In genomic region chr12:101764870-101765269, GRCm38 (mm10) we compare ENCODE assay signal across 20 mouse cellular contexts. TPM values are rescaled to one million over a fixed set of nuclear protein-coding genes. Genes with fewer than 3 reads are reported as not detected.
DNase-seq lines count a peak whose midpoint lies in the region; ATAC-seq and TF ChIP-seq lines count a peak whose summit lies in the region.
"Had no signal": no experiment of that assay in that cellular context is flagged by ENCODE, and none has a peak within 500 bp of the region (broad histone marks: within the 10 kb centered on the region; RNA-seq: fewer than 3 reads in every experiment).

No protein-coding gene starts in this region.

- peak; percentile 33 for DNase-seq in 3T3-L1 (ENCODE audit: low read depth, low spot score)
- no peak for DNase-seq in stomach, postnatal 0 days (ENCODE audit: low spot score)
- no peak for DNase-seq in layer of hippocampus, postnatal 10 days (ENCODE audit: low spot score in 2 of 2)
- DNase-seq in T-cell, adult 2 months (ENCODE audit: low spot score) = no peak
- DNase-seq: adrenal gland, postnatal 10 days; adrenal gland, postnatal 36 days; cerebellum, adult 18-20 months; cerebellum, adult 9-10 months; cerebellum, postnatal 14 days; gastrocnemius, postnatal 14 days; heart, postnatal 14 days; heart, postnatal 4 days had no signal

- H3K9me3 ChIP-seq in intestine, embryonic 16.5 days (ENCODE audit: control insufficient read depth, low read length) = no peaks in the 10 kb centered on the region
- H3K9me3 ChIP-seq in intestine, embryonic 15.5 days = no peaks in the 10 kb centered on the region
- no peaks in the 10 kb centered on the region for H3K9me3 ChIP-seq in intestine, postnatal 0 days (ENCODE audit: control insufficient read depth)
- H3K9me3 ChIP-seq in stomach, postnatal 0 days (ENCODE audit: control insufficient read depth, low read length) = no peaks in the 10 kb centered on the region
- H3K9me3 ChIP-seq: forebrain, embryonic 10.5 days; forebrain, embryonic 13.5 days; heart, embryonic 13.5 days; hindbrain, embryonic 15.5 days had no signal

- H3K4me1 ChIP-seq in intestine, embryonic 16.5 days (ENCODE audit: control insufficient read depth, insufficient read depth, low read length) = peaks cover 16% of the 10 kb centered on the region
- H3K4me1 ChIP-seq in intestine, embryonic 15.5 days (replicated peaks) = 0 out of 2 replicates have a peak, but pooled peaks cover 11% of the 10 kb centered on the region
- H3K4me1 ChIP-seq in intestine, postnatal 0 days (replicated peaks; ENCODE audit: control insufficient read depth, insufficient read depth, low read length) = peaks cover 21% of the 10 kb centered on the region; the same call in 1 of the 2 replicates
- H3K4me1 ChIP-seq in stomach, postnatal 0 days (replicated peaks; ENCODE audit: control insufficient read depth, insufficient read depth) = no peaks in the 10 kb centered on the region
- H3K4me1 ChIP-seq: hindbrain, embryonic 15.5 days had no signal

- no peak overlapping the region for H3K27ac ChIP-seq in intestine, embryonic 16.5 days (ENCODE audit: low read length)
- no peak overlapping the region for H3K27ac ChIP-seq in intestine, embryonic 15.5 days
- H3K27ac ChIP-seq in intestine, postnatal 0 days (ENCODE audit: low read depth, low read length) = no peak overlapping the region
- H3K27ac ChIP-seq in stomach, postnatal 0 days (replicated peaks) = 0 out of 2 replicates have a peak overlapping the region, but pooled peaks have one; percentile 18
- H3K27ac ChIP-seq: forebrain, embryonic 10.5 days; forebrain, embryonic 13.5 days; heart, embryonic 13.5 days; hindbrain, embryonic 15.5 days had no signal

- TF ChIP-seq CTCF in intestine, postnatal 0 days (IDR thresholded peaks at IDR 0.05; ENCODE audit: low read depth) = no peak
- no peak for TF ChIP-seq CTCF in stomach, postnatal 0 days (IDR thresholded peaks at IDR 0.05; ENCODE audit: low read depth)

- no peak overlapping the region for H3K4me3 ChIP-seq in intestine, embryonic 16.5 days (ENCODE audit: low read length)
- no peak overlapping the region for H3K4me3 ChIP-seq in intestine, embryonic 15.5 days (replicated peaks)
- no peak overlapping the region for H3K4me3 ChIP-seq in intestine, postnatal 0 days (ENCODE audit: low read depth, low read length)
- no peak overlapping the region for H3K4me3 ChIP-seq in stomach, postnatal 0 days (ENCODE audit: low read depth, low read length)
- H3K4me3 ChIP-seq: forebrain, embryonic 10.5 days; forebrain, embryonic 13.5 days; heart, embryonic 13.5 days; hindbrain, embryonic 15.5 days had no signal

- WGBS in intestine, embryonic 16.5 days = 76% methylated on average over 5 of the region's 5 CpGs
- WGBS in intestine, embryonic 15.5 days = 73% methylated on average over 5 of the region's 5 CpGs
- whole genome bisulfite sequencing in intestine, postnatal 0 days = 63% methylated on average over 5 of the region's 5 CpGs
- WGBS in stomach, postnatal 0 days = 64% methylated on average over 5 of the region's 5 CpGs

- TF ChIP-seq EP300 in stomach, postnatal 0 days (optimal IDR thresholded peaks at IDR 0.05) = no peak

- no peaks in the 10 kb centered on the region for H3K27me3 ChIP-seq in intestine, embryonic 16.5 days (replicated peaks; ENCODE audit: control insufficient read depth, insufficient read depth, low read length)
- H3K27me3 ChIP-seq in intestine, embryonic 15.5 days (replicated peaks) = no peaks in the 10 kb centered on the region
- no peaks in the 10 kb centered on the region for H3K27me3 ChIP-seq in intestine, postnatal 0 days (replicated peaks; ENCODE audit: control insufficient read depth, insufficient read depth, low read length)
- no peaks in the 10 kb centered on the region for H3K27me3 ChIP-seq in stomach, postnatal 0 days (ENCODE audit: control insufficient read depth, insufficient read depth, low read length)
- H3K27me3 ChIP-seq: forebrain, embryonic 13.5 days; heart, embryonic 13.5 days; hindbrain, embryonic 15.5 days had no signal

- no peak overlapping the region for H3K4me2 ChIP-seq in intestine, embryonic 16.5 days (ENCODE audit: low read depth, low read length)
- no peak overlapping the region for H3K4me2 ChIP-seq in intestine, embryonic 15.5 days (replicated peaks)
- H3K4me2 ChIP-seq in intestine, postnatal 0 days (replicated peaks; ENCODE audit: low read depth) = no peak overlapping the region
- no peak overlapping the region for H3K4me2 ChIP-seq in stomach, postnatal 0 days (replicated peaks; ENCODE audit: low read depth)
- H3K4me2 ChIP-seq: forebrain, embryonic 13.5 days; heart, embryonic 13.5 days; hindbrain, embryonic 15.5 days had no signal

- no peaks in the 10 kb centered on the region for H3K36me3 ChIP-seq in intestine, embryonic 16.5 days (ENCODE audit: control insufficient read depth, insufficient read depth, low read length)
- H3K36me3 ChIP-seq in intestine, embryonic 15.5 days = no peaks in the 10 kb centered on the region
- no peaks in the 10 kb centered on the region for H3K36me3 ChIP-seq in intestine, postnatal 0 days (ENCODE audit: control insufficient read depth, insufficient read depth)
- H3K36me3 ChIP-seq in stomach, postnatal 0 days (ENCODE audit: control insufficient read depth, insufficient read depth, low read length) = no peaks in the 10 kb centered on the region
- H3K36me3 ChIP-seq: forebrain, embryonic 10.5 days; heart, embryonic 13.5 days; hindbrain, embryonic 15.5 days had no signal

- peak; percentile 19; the same call in 1 of the 2 replicates for ATAC-seq in intestine, embryonic 16.5 days
- ATAC-seq in intestine, embryonic 15.5 days = no peak
- ATAC-seq in intestine, postnatal 0 days = peak; percentile 72
- ATAC-seq in stomach, postnatal 0 days (ENCODE audit: low FRiP score, low TSS enrichment) = peak; percentile 64
- ATAC-seq: forebrain, embryonic 13.5 days; forebrain, embryonic 16.5 days had no signal

- H3K9ac ChIP-seq in intestine, embryonic 16.5 days (ENCODE audit: low read depth, low read length) = no peak overlapping the region
- H3K9ac ChIP-seq in intestine, embryonic 15.5 days = no peak overlapping the region
- H3K9ac ChIP-seq in intestine, postnatal 0 days (ENCODE audit: low read depth, low read length) = no peak overlapping the region
- H3K9ac ChIP-seq in stomach, postnatal 0 days (ENCODE audit: low read length) = no peak overlapping the region
- H3K9ac ChIP-seq: forebrain, embryonic 13.5 days; heart, embryonic 13.5 days; hindbrain, embryonic 15.5 days had no signal

RNA-seq across cellular contexts. Expression of gene Tc2n, which starts 46.5 kb away (rescaled TPM):
- polyA plus RNA-seq in intestine, embryonic 16.5 days (2015; fragmentation: Nextera tagmentation; extraction: Ambion mirVana) = 3.6 and 4.3 TPM in 2 replicates
- polyA plus RNA-seq in intestine, embryonic 15.5 days (2015; fragmentation: Nextera tagmentation; extraction: Ambion mirVana) = 3.5 and 4.0 TPM in 2 replicates
- 6.3 and 7.4 TPM in 2 replicates for polyA plus RNA-seq in intestine, postnatal 0 days (2015; fragmentation: Nextera tagmentation; extraction: Ambion mirVana)
- polyA plus RNA-seq in stomach, postnatal 0 days (2015; fragmentation: Nextera tagmentation; extraction: Ambion mirVana) = 11.6 and 12.5 TPM in 2 replicates
- total RNA-seq in layer of hippocampus, postnatal 10 days (2021) = under 1 TPM; 0.27 to 0.53 TPM

RNA-seq across cellular contexts. Expression of gene Fbln5, which starts 54.0 kb away (rescaled TPM):
- 59.6 and 64.9 TPM in 2 replicates for polyA plus RNA-seq in intestine, embryonic 16.5 days (2015; fragmentation: Nextera tagmentation; extraction: Ambion mirVana)
- 62.5 and 63.9 TPM in 2 replicates for polyA plus RNA-seq in intestine, embryonic 15.5 days (2015; fragmentation: Nextera tagmentation; extraction: Ambion mirVana)
- polyA plus RNA-seq in intestine, postnatal 0 days (2015; fragmentation: Nextera tagmentation; extraction: Ambion mirVana) = 38.1 and 39.0 TPM in 2 replicates
- 50.7 and 70.9 TPM in 2 replicates for polyA plus RNA-seq in stomach, postnatal 0 days (2015; fragmentation: Nextera tagmentation; extraction: Ambion mirVana)
- 10 to 100 TPM; 13.8 to 15.3 TPM for total RNA-seq in layer of hippocampus, postnatal 10 days (2021)
